Mouse (Mus musculus): ENCODE measurements around the gene Ece1. TPM values are rescaled to one million over a fixed set of nuclear protein-coding genes. Genes with fewer than 3 reads are reported as not detected.
A peak's percentile ranks its signal among the peaks of the same experiment; 100 is the strongest.

Gene Ece1
- polyA plus RNA-seq, 2 experiments, result 42.4 to 45.7 TPM

GRCm38 (mm10) chr4:137936134-137936533 lies 74.1 kb downstream of the Ece1 start:
- Histone ChIP-seq H3K4me1 (ENCODE audit: control insufficient read depth, insufficient read depth, low read length) (peaks cover 13% of the 10 kb centered on the region), H3K9ac (ENCODE audit: low read depth, low read length, severe bottlenecking) (no peak overlapping the region), H3K9me3 (ENCODE audit: control insufficient read depth, low read length) (no peaks in the 10 kb centered on the region), H3K27me3 (ENCODE audit: control insufficient read depth, insufficient read depth, low read length) (no peaks in the 10 kb centered on the region), H3K36me3 (ENCODE audit: control insufficient read depth, insufficient read depth, low read length) (peaks cover 69% of the 10 kb centered on the region), H3K4me2 (replicated peaks; ENCODE audit: low read depth, low read length, severe bottlenecking) (no peak overlapping the region), H3K4me3 (replicated peaks; ENCODE audit: low read length) (no peak overlapping the region), H3K27ac (replicated peaks; ENCODE audit: low read depth, low read length) (no peak overlapping the region)
- DNase-seq (ENCODE audit: low spot score), result no peak
- no peak for TF ChIP-seq POLR2A (IDR thresholded peaks at IDR 0.05; ENCODE audit: borderline replicate concordance, extremely low read depth, insufficient read depth, insufficient read length)
- ATAC-seq (ENCODE audit: low FRiP score, low read depth), result no peak
- WGBS, result 86% methylated on average over 4 of the region's 4 CpGs

GRCm38 (mm10) chr4:137940061-137940460 lies 78.0 kb downstream of the Ece1 start:
- Histone ChIP-seq H3K9ac (ENCODE audit: low read depth, low read length, severe bottlenecking) (no peak overlapping the region), H3K4me1 (ENCODE audit: control insufficient read depth, insufficient read depth, low read length) (no peaks in the 10 kb centered on the region), H3K36me3 (ENCODE audit: control insufficient read depth, insufficient read depth, low read length) (peaks cover 88% of the 10 kb centered on the region), H3K4me3 (replicated peaks; ENCODE audit: low read length) (no peak overlapping the region), H3K27me3 (ENCODE audit: control insufficient read depth, insufficient read depth, low read length) (no peaks in the 10 kb centered on the region), H3K4me2 (replicated peaks; ENCODE audit: low read depth, low read length, severe bottlenecking) (no peak overlapping the region), H3K9me3 (ENCODE audit: control insufficient read depth, low read length) (no peaks in the 10 kb centered on the region), H3K27ac (replicated peaks; ENCODE audit: low read depth, low read length) (no peak overlapping the region)
- no peak for TF ChIP-seq POLR2A (IDR thresholded peaks at IDR 0.05; ENCODE audit: borderline replicate concordance, extremely low read depth, insufficient read depth, insufficient read length)
- DNase-seq (ENCODE audit: low spot score) (no peak), ATAC-seq (ENCODE audit: low FRiP score, low read depth) (no peak)
- 91% methylated on average over 10 of the region's 10 CpGs for WGBS

- Histone ChIP-seq H3K27ac (replicated peaks; ENCODE audit: low read depth, low read length) (no peak overlapping the region), H3K4me3 (replicated peaks; ENCODE audit: low read length) (no peak overlapping the region), H3K9me3 (ENCODE audit: control insufficient read depth, low read length) (no peaks in the 10 kb centered on the region), H3K36me3 (ENCODE audit: control insufficient read depth, insufficient read depth, low read length) (peaks cover 91% of the 10 kb centered on the region), H3K4me2 (replicated peaks; ENCODE audit: low read depth, low read length, severe bottlenecking) (no peak overlapping the region), H3K9ac (ENCODE audit: low read depth, low read length, severe bottlenecking) (peak overlapping the region; percentile 22; the same call in 1 of the 2 replicates), H3K27me3 (ENCODE audit: control insufficient read depth, insufficient read depth, low read length) (no peaks in the 10 kb centered on the region), H3K4me1 (ENCODE audit: control insufficient read depth, insufficient read depth, low read length) (no peaks in the 10 kb centered on the region)
- ATAC-seq (ENCODE audit: low FRiP score, low read depth) (no peak), DNase-seq (ENCODE audit: low spot score) (no peak)
- TF ChIP-seq POLR2A (IDR thresholded peaks at IDR 0.05; ENCODE audit: borderline replicate concordance, extremely low read depth, insufficient read depth, insufficient read length), result no peak
- 91% methylated on average over 12 of the region's 12 CpGs for WGBS
These were observed 79.3 kb downstream of the Ece1 start for GRCm38 (mm10) chr4:137941131-137941844.

- TF ChIP-seq POLR2A (IDR thresholded peaks at IDR 0.05; ENCODE audit: borderline replicate concordance, extremely low read depth, insufficient read depth, insufficient read length), result no peak
- Histone ChIP-seq H3K27ac (replicated peaks; ENCODE audit: low read depth, low read length) (no peak overlapping the region), H3K27me3 (ENCODE audit: control insufficient read depth, insufficient read depth, low read length) (no peaks in the 10 kb centered on the region), H3K36me3 (ENCODE audit: control insufficient read depth, insufficient read depth, low read length) (peaks cover 85% of the 10 kb centered on the region), H3K4me3 (replicated peaks; ENCODE audit: low read length) (no peak overlapping the region), H3K4me2 (replicated peaks; ENCODE audit: low read depth, low read length, severe bottlenecking) (no peak overlapping the region), H3K4me1 (ENCODE audit: control insufficient read depth, insufficient read depth, low read length) (no peaks in the 10 kb centered on the region), H3K9ac (ENCODE audit: low read depth, low read length, severe bottlenecking) (peak overlapping the region; percentile 22; the same call in 1 of the 2 replicates), H3K9me3 (ENCODE audit: control insufficient read depth, low read length) (no peaks in the 10 kb centered on the region)
- 75% methylated on average over 17 of the region's 17 CpGs for WGBS
- ATAC-seq (ENCODE audit: low FRiP score, low read depth) (no peak), DNase-seq (ENCODE audit: low spot score) (peak; percentile 34)
These were observed 80.1 kb downstream of the Ece1 start for GRCm38 (mm10) chr4:137941871-137942781.

- Histone ChIP-seq H3K4me2 (replicated peaks; ENCODE audit: low read depth, low read length, severe bottlenecking) (no peak overlapping the region), H3K4me1 (ENCODE audit: control insufficient read depth, insufficient read depth, low read length) (no peaks in the 10 kb centered on the region), H3K9ac (ENCODE audit: low read depth, low read length, severe bottlenecking) (no peak overlapping the region), H3K36me3 (ENCODE audit: control insufficient read depth, insufficient read depth, low read length) (peaks cover 79% of the 10 kb centered on the region), H3K4me3 (replicated peaks; ENCODE audit: low read length) (no peak overlapping the region), H3K9me3 (ENCODE audit: control insufficient read depth, low read length) (no peaks in the 10 kb centered on the region), H3K27me3 (ENCODE audit: control insufficient read depth, insufficient read depth, low read length) (no peaks in the 10 kb centered on the region), H3K27ac (replicated peaks; ENCODE audit: low read depth, low read length) (no peak overlapping the region)
- TF ChIP-seq POLR2A (IDR thresholded peaks at IDR 0.05; ENCODE audit: borderline replicate concordance, extremely low read depth, insufficient read depth, insufficient read length), result no peak
- no peak for ATAC-seq (ENCODE audit: low FRiP score, low read depth)
- 81% methylated on average over 9 of the region's 9 CpGs for WGBS
- DNase-seq (ENCODE audit: low spot score), result no peak
These were observed 80.9 kb downstream of the Ece1 start for GRCm38 (mm10) chr4:137942782-137943486.
